Mouse (Mus musculus) megakaryocyte, embryonic 14.5 days (primary cell): ENCODE measurements around the gene Asb5. TPM values are rescaled to one million over a fixed set of nuclear protein-coding genes. Genes with fewer than 3 reads are reported as not detected.

Experiments used
- H3K27me3 ChIP-seq: replicated peaks from 2 replicates; pipeline ENCODE3; 2012; ENCODE audit warnings: inconsistent platforms
- H3K36me3 ChIP-seq: replicated peaks from 2 replicates; pipeline ENCODE3; 2012; ENCODE audit warnings: low read length, inconsistent platforms, mixed read lengths
- H3K4me1 ChIP-seq: 2 replicates; pipeline ENCODE4 v1.6.1; 2012; ENCODE audit warnings: inconsistent platforms
- H3K4me3 ChIP-seq: replicated peaks from 2 replicates; pipeline ENCODE3; 2012; ENCODE audit warnings: moderate library complexity, mild to moderate bottlenecking, inconsistent platforms
- H3K9me3 ChIP-seq: 2 replicates; pipeline ENCODE4 v1.6.1; 2012; ENCODE audit warnings: inconsistent platforms
- FLI1 ChIP-seq: IDR thresholded peaks from 2 replicates; pipeline ENCODE4 v1.6.1; 2012; ENCODE audit warnings: low read length, inconsistent platforms, mixed read lengths
- GATA1 ChIP-seq: IDR thresholded peaks from 3 replicates; pipeline ENCODE4 v1.6.1; 2012; ENCODE audit warnings: mixed read lengths, low read length, inconsistent platforms, borderline replicate concordance
- polyA plus RNA-seq: library from polyadenylated mRNA; stranded (reverse); fragments of >175 nt; gene quantifications from 2 replicates; pipeline ENCODE4 v1.2.3, GENCODE M21; 2012; ENCODE audit warnings: low replicate concordance; ENCODE audit not compliant: insufficient read depth

The Asb5 gene
- polyA plus RNA-seq, 1 experiment = 0.37 TPM

DNA sequence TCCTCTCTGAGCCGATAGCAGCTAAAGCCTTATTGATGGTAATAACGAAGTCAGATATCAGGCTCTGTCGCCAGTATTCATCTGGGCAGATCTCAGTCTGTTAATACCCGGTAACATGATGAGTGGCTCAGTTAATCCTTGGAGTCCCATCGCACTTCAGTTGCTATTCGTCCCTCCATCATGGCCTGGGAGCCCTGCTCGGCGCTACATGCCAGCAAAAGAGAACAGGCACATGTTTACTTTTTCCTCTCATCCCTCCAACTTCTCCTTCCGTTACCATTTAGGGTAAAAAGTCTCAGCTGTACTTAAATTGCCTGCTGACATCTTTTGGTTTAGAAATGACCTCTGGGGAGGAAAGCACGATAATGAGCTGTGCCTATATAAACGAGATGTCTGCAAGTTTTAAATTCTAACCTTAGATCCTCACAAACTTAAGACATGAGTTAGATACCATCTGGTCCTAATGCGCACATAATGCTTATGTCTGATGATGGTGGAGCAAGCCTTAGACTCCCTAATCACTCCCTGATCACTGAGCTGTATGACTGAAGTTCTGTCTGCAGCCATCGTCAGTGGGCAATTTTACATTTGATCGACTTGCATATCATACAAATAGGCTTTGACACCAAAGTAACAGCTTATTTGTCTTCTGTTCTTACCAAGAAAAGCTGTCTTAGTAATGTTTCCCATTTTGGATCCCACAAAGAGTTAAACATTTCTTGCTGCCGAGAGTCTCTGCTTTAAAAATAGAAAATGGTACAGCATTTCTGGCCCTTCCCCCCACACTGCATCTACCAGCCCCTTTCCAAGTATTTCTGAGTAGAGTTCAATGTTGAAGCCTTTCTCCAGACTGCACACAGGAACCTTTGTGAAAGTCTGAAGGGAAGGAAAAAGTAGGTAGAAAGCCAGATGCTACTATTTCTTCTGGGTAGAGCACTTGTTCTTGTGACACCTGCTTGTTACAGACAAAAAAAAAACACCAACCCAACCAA, 41.5 kb downstream of the Asb5 start:
- Histone ChIP-seq H3K36me3 (no peaks in the 10 kb centered on the region), H3K4me1 (peaks cover 17% of the 10 kb centered on the region), H3K4me3 (no peak overlapping the region), H3K27me3 (no peaks in the 10 kb centered on the region), H3K9me3 (no peaks in the 10 kb centered on the region)
- no peak for TF ChIP-seq FLI1
- no peak for TF ChIP-seq GATA1

- TF ChIP-seq GATA1 = no peak
- TF ChIP-seq FLI1 = no peak
- H3K4me1 ChIP-seq = peaks cover 29% of the 10 kb centered on the region
- H3K27me3 ChIP-seq = no peaks in the 10 kb centered on the region
- no peak overlapping the region for H3K4me3 ChIP-seq
- H3K36me3 ChIP-seq = no peaks in the 10 kb centered on the region
- H3K9me3 ChIP-seq = peaks cover 2% of the 10 kb centered on the region; the same call in 1 of the 2 replicates
Observed at GRCm38 (mm10) chr8:54581436-54581835, 52.1 kb downstream of the Asb5 start.

- H3K9me3 ChIP-seq = peaks cover 5% of the 10 kb centered on the region; the same call in 1 of the 2 replicates
- H3K4me3 ChIP-seq = no peak overlapping the region
- no peaks in the 10 kb centered on the region for H3K27me3 ChIP-seq
- TF ChIP-seq GATA1 (no peak), FLI1 (no peak)
- no peaks in the 10 kb centered on the region for H3K36me3 ChIP-seq
- peaks cover 18% of the 10 kb centered on the region for H3K4me1 ChIP-seq
Observed at GRCm38 (mm10) chr8:54582886-54583285, 53.5 kb downstream of the Asb5 start.

- Histone ChIP-seq H3K27me3 (no peaks in the 10 kb centered on the region), H3K4me1 (peaks cover 9% of the 10 kb centered on the region), H3K36me3 (no peaks in the 10 kb centered on the region), H3K4me3 (no peak overlapping the region), H3K9me3 (no peaks in the 10 kb centered on the region)
- no peak for TF ChIP-seq GATA1
- TF ChIP-seq FLI1 = no peak
Observed at GRCm38 (mm10) chr8:54594634-54595033, 65.3 kb downstream of the Asb5 start.

DNA sequence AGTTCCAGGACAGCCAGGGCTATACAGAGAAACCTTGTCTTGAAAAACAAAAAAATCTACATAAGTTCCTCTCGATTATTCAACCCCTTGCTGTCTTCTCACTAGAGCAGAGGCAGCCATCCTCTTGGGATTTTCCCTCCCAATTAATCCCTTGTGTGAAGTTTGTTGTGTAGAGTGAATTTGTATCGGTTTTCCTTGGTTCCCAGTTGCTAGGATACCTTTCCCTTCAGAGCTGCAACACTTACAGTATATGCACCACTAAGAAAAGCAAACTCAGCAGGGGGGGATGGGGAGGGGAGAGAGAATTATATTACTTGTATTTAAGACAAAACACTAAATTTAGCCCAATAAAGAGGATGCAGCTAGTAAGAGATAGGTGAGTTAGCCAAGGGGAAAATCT, 66.7 kb downstream of the Asb5 start:
- H3K36me3 ChIP-seq = no peaks in the 10 kb centered on the region
- peaks cover 16% of the 10 kb centered on the region for H3K4me1 ChIP-seq
- H3K4me3 ChIP-seq = no peak overlapping the region
- H3K9me3 ChIP-seq = 0 out of 2 replicates have a peak, but pooled peaks cover 2% of the 10 kb centered on the region
- TF ChIP-seq FLI1 = no peak
- no peak for TF ChIP-seq GATA1
- no peaks in the 10 kb centered on the region for H3K27me3 ChIP-seq

DNA sequence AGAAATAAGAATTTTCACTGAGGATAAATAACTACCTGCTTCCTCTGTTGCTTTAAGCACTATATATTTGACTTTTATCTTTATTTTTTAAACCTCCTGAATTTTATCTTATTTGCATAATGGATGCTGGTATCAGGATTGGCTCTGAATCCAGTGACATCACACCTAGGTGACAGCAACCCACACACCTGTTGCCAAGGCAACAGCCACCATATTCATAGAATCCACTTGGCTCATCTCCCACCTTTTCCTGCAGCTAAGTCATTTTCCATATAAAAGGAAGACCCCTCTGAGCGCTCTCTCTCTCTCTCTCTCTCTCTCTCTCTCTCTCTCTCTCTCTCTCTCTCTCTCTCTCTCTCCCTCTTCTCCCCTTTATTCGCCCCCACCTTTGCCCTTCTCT, 67.6 kb downstream of the Asb5 start:
- TF ChIP-seq GATA1 (no peak), FLI1 (no peak)
- 0 out of 2 replicates have a peak, but pooled peaks cover 2% of the 10 kb centered on the region for H3K9me3 ChIP-seq

GRCm38 (mm10) chr8:54597386-54597785, 68.0 kb downstream of the Asb5 start:
- H3K4me1 ChIP-seq = peaks cover 17% of the 10 kb centered on the region
- no peaks in the 10 kb centered on the region for H3K36me3 ChIP-seq
- 0 out of 2 replicates have a peak, but pooled peaks cover 2% of the 10 kb centered on the region for H3K9me3 ChIP-seq
- H3K27me3 ChIP-seq = no peaks in the 10 kb centered on the region
- no peak overlapping the region for H3K4me3 ChIP-seq
- no peak for TF ChIP-seq GATA1
- no peak for TF ChIP-seq FLI1

More for the DNA sequence above, 67.6 kb downstream of the Asb5 start:
- no peaks in the 10 kb centered on the region for H3K27me3 ChIP-seq
- H3K4me1 ChIP-seq = peaks cover 17% of the 10 kb centered on the region
- H3K36me3 ChIP-seq = no peaks in the 10 kb centered on the region
- H3K4me3 ChIP-seq = no peak overlapping the region

DNA sequence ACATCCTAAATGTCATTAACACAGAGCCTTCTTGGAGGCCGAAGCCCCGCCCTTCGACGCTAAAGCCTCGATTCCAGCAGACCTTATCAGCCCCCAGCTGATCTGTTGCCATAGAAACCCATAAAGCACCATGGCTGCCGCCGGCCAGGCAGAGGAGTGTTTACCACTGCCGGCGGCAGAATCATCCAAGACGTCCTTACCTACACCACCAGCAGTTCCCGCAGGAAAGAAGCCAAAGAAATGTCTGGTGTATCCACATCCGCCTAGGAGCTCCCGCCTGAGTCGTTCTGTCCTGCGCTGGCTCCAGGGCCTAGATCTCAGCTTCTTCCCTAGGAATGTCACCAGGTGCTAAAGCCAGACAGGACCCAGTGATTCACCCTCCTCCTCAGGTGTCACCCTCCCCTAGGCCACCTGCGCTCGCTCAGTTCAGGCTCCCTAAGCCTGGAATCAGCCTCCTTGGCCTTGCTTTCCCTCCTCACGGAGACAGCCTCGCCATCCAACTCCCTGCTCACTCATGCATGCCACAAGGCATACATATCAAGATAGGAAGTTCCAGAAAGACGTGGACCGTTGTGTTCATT, 71.4 kb downstream of the Asb5 start, which contains the start of gene Spata4:
Gene Spata4, plus strand, starts transcription at position 111 of the 581 bp plus-strand sequence.
- H3K4me3 ChIP-seq = no peak within 1 kb of the TSS
- no peak for TF ChIP-seq FLI1
- TF ChIP-seq GATA1 = no peak
- no peaks in the 10 kb centered on the region for H3K27me3 ChIP-seq
- 0 out of 2 replicates have a peak, but pooled peaks cover 2% of the 10 kb centered on the region for H3K9me3 ChIP-seq
- no peaks in the 10 kb centered on the region for H3K36me3 ChIP-seq
- H3K4me1 ChIP-seq = peaks cover 33% of the 10 kb centered on the region

DNA sequence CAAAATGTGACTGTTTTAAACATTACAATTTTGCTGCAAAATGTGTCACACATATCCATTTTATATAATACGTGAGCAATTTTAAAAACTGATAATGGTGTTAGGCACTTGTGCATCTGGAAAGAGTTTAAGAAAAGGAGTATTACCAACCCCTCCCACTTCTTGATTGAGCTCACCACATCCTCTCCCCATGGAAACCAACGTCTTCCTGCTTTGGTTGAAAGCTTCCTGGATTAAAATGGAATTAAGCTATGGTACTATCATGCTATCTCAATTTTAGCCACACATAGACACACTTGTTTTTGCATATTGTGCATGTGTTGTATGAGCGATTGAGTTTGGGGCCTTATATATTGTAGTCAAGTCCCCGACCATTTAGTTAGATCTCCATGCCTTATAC, 74.1 kb downstream of the Asb5 start:
- Histone ChIP-seq H3K4me1 (peaks cover 24% of the 10 kb centered on the region), H3K4me3 (no peak overlapping the region), H3K27me3 (no peaks in the 10 kb centered on the region), H3K9me3 (0 out of 2 replicates have a peak, but pooled peaks cover 2% of the 10 kb centered on the region), H3K36me3 (no peaks in the 10 kb centered on the region)
- TF ChIP-seq FLI1 (no peak), GATA1 (no peak)
